Mouse (Mus musculus) stomach, postnatal 0 days (tissue): Measurements from ENCODE around the gene Ubl4a. TPM values are rescaled to one million over a fixed set of nuclear protein-coding genes. Genes with fewer than 3 reads are reported as not detected.

Experiments used
- ATAC-seq: fragments of 200-750 bp; cut with Nextera tagmentation; 2 replicates; pipeline ENCODE4 v1.8.0; 2017; ENCODE audit not compliant: low FRiP score, low TSS enrichment
- DNase-seq: peaks from one replicate; pipeline ENCODE4 v3.0.0-alpha.2; 2016; ENCODE audit warnings: low spot score
- H3K27ac ChIP-seq: fragments of 300-500 bp; sonication (generic); replicated peaks from 2 replicates; pipeline ENCODE4 v1.5.1; 2014; ENCODE audit warnings: mild to moderate bottlenecking, control low read depth
- H3K27me3 ChIP-seq: fragments of 300-500 bp; sonication (generic); 2 replicates; pipeline ENCODE4 v1.6.1; 2014; ENCODE audit warnings: low read length; ENCODE audit not compliant: control insufficient read depth, insufficient read depth
- H3K36me3 ChIP-seq: fragments of 300-500 bp; sonication (generic); 2 replicates; pipeline ENCODE4 v1.6.1; 2014; ENCODE audit warnings: low read length, mixed read lengths; ENCODE audit not compliant: control insufficient read depth, insufficient read depth
- H3K4me1 ChIP-seq: fragments of 300-500 bp; sonication (generic); replicated peaks from 2 replicates; pipeline ENCODE4 v1.6.1; 2014; ENCODE audit warnings: antibody characterized with exemption; ENCODE audit not compliant: control insufficient read depth, insufficient read depth
- H3K4me2 ChIP-seq: fragments of 300-500 bp; sonication (generic); replicated peaks from 2 replicates; pipeline ENCODE4 v1.6.1; 2014; ENCODE audit warnings: low read depth, mild to moderate bottlenecking, control low read depth, moderate library complexity
- H3K4me3 ChIP-seq: fragments of 300-500 bp; sonication (generic); 2 replicates; pipeline ENCODE4 v1.5.1; 2014; ENCODE audit warnings: low read depth, low read length, control low read depth
- H3K9ac ChIP-seq: fragments of 300-500 bp; sonication (generic); 2 replicates; pipeline ENCODE4 v1.6.1; 2014; ENCODE audit warnings: mild to moderate bottlenecking, low read length, control low read depth, mixed read lengths
- H3K9me3 ChIP-seq: fragments of 300-500 bp; sonication (generic); 2 replicates; pipeline ENCODE4 v1.6.1; 2016; ENCODE audit warnings: low read length; ENCODE audit not compliant: control insufficient read depth
- CTCF ChIP-seq: IDR thresholded peaks from 2 replicates; pipeline ENCODE4 v1.5.1; 2016; ENCODE audit warnings: antibody characterized with exemption, low read depth, mild to moderate bottlenecking, moderate library complexity
- EP300 ChIP-seq: optimal IDR thresholded peaks from 2 replicates; pipeline ENCODE3; 2016; ENCODE audit warnings: antibody characterized with exemption
- WGBS: fragments of 180-500 bp; shearing (Covaris S2); extraction: QIAGEN DNeasy Blood & Tissue Kit; methylation state at CpG from one replicate; pipeline ENCODE4 v1.1.7; 2014; 5-methylcytosine and 5-hydroxymethylcytosine counted together
- polyA plus RNA-seq: library from polyadenylated mRNA; unstranded; fragments of >200 nt; fragmentation: Nextera tagmentation; extraction: Ambion mirVana; gene quantifications from 2 replicates; pipeline ENCODE4 v1.2.1, GENCODE M21; 2015

Ubl4a gene
- polyA plus RNA-seq: 55.6 and 63.5 TPM in 2 replicates

- Histone ChIP-seq H3K27ac (no peak within 1 kb of the TSS), H3K4me1 (no peaks in the 10 kb centered on the region), H3K9ac (peak within 1 kb of the TSS; percentile 51), H3K36me3 (no peaks in the 10 kb centered on the region), H3K4me2 (peak within 1 kb of the TSS; percentile 60), H3K4me3 (peak within 1 kb of the TSS; percentile 45), H3K9me3 (no peaks in the 10 kb centered on the region), H3K27me3 (no peaks in the 10 kb centered on the region)
- WGBS: 20% methylated on average over 32 of the region's 32 CpGs
- peak; percentile 90 for DNase-seq
- TF ChIP-seq EP300: no peak
- peak; percentile 95 for ATAC-seq
Measured at GRCm38 (mm10) chrX:74372888-74373549, at the start of gene Ubl4a, which contains the start of gene Slc10a3. Ubl4a (minus strand) TSS chrX:74373218. Slc10a3 (minus strand) TSS chrX:74373349.

- ATAC-seq: peak; percentile 61
- peak; percentile 63 for DNase-seq
- no peak overlapping the region for H3K4me3 ChIP-seq
Measured at GRCm38 (mm10) chrX:74413377-74413776, 40.4 kb upstream of the Ubl4a start.

GRCm38 (mm10) chrX:74408340-74408739 is 35.3 kb upstream of the Ubl4a start:
- H3K27ac ChIP-seq: no peak overlapping the region
- TF ChIP-seq EP300 (no peak), CTCF (no peak)

More at GRCm38 (mm10) chrX:74413377-74413776, 40.4 kb upstream of the Ubl4a start:
- Histone ChIP-seq H3K4me1 (no peaks in the 10 kb centered on the region), H3K27ac (no peak overlapping the region), H3K27me3 (no peaks in the 10 kb centered on the region), H3K4me2 (no peak overlapping the region), H3K36me3 (no peaks in the 10 kb centered on the region), H3K9me3 (no peaks in the 10 kb centered on the region), H3K9ac (no peak overlapping the region)
- TF ChIP-seq CTCF (peak; percentile 97), EP300 (no peak)

GRCm38 (mm10) chrX:74400136-74400535 is 27.1 kb upstream of the Ubl4a start:
- TF ChIP-seq CTCF (no peak), EP300 (no peak)
- Histone ChIP-seq H3K9me3 (no peaks in the 10 kb centered on the region), H3K4me1 (no peaks in the 10 kb centered on the region), H3K4me3 (no peak overlapping the region), H3K9ac (no peak overlapping the region), H3K27me3 (no peaks in the 10 kb centered on the region), H3K36me3 (no peaks in the 10 kb centered on the region), H3K27ac (no peak overlapping the region), H3K4me2 (no peak overlapping the region)
- DNase-seq (no peak), ATAC-seq (no peak)
- WGBS: 77% methylated on average over 3 of the region's 3 CpGs

More at GRCm38 (mm10) chrX:74408340-74408739, 35.3 kb upstream of the Ubl4a start:
- ATAC-seq (no peak), DNase-seq (no peak)
- H3K36me3 ChIP-seq: no peaks in the 10 kb centered on the region
- no peak overlapping the region for H3K9ac ChIP-seq
- H3K4me2 ChIP-seq: no peak overlapping the region
- H3K27me3 ChIP-seq: no peaks in the 10 kb centered on the region
- H3K9me3 ChIP-seq: no peaks in the 10 kb centered on the region
- no peaks in the 10 kb centered on the region for H3K4me1 ChIP-seq
- no peak overlapping the region for H3K4me3 ChIP-seq
- 35% methylated on average over 2 of the region's 2 CpGs for WGBS

GRCm38 (mm10) chrX:74392535-74393443 is 19.8 kb upstream of the Ubl4a start, which contains the start of the genes Fam3a and Ikbkg:
Fam3a (minus strand) TSS chrX:74393272.
Ikbkg (plus strand) TSS chrX:74393290.
- peak; percentile 90 for DNase-seq
- Histone ChIP-seq H3K27me3 (no peaks in the 10 kb centered on the region), H3K27ac (peak within 1 kb of the TSS; percentile 92)

More at GRCm38 (mm10) chrX:74392535-74393443, 19.8 kb upstream of the Ubl4a start, which contains the start of the genes Fam3a and Ikbkg:
- Histone ChIP-seq H3K9me3 (no peaks in the 10 kb centered on the region), H3K9ac (peak within 1 kb of the TSS; percentile 77), H3K4me2 (peak within 1 kb of the TSS; percentile 60), H3K36me3 (no peaks in the 10 kb centered on the region), H3K4me3 (peak within 1 kb of the TSS; percentile 50), H3K4me1 (no peaks in the 10 kb centered on the region)
- TF ChIP-seq CTCF (peak; percentile 76), EP300 (no peak)
- WGBS: 19% methylated on average over 30 of the region's 30 CpGs
- ATAC-seq: peak; percentile 100
